Mouse (Mus musculus) ES-Bruce4 (cell line): Measurements from ENCODE around the gene Fstl4.

ENCODE experiments used
- CTCF ChIP-seq: IDR thresholded peaks from one replicate; pipeline ENCODE4 v1.8.1; 2011; ENCODE audit warnings: low read depth, low read length
- EP300 ChIP-seq: IDR thresholded peaks from 2 replicates; pipeline ENCODE4 v1.6.1; 2011; ENCODE audit warnings: low read depth, low read length; ENCODE audit not compliant: insufficient read depth
- POLR2A ChIP-seq: IDR thresholded peaks from one replicate; pipeline ENCODE4 v1.8.1; 2011; ENCODE audit warnings: low read length; ENCODE audit not compliant: insufficient read depth

DNA sequence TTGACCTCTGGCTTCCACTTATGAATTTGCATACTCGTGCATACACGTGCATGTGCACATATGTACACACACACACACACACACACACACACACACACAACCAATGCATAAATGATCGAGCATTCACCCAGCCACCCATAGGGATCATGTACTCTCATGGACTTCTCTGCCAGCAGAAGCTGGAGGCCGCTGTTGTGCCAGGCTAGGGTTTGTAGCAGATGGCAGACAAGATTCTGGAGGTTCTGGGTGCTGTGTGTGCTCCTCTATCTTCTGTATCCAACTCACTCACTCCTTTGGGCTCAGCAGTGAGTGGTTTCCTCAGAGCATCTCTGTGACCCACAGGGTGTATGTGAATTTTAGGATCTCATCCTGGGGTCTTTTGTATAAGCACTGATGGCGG, 230.3 kb downstream of the Fstl4 start:
- TF ChIP-seq POLR2A: no peak
- no peak for TF ChIP-seq CTCF
- TF ChIP-seq EP300: no peak
